Mouse (Mus musculus) monocyte, adult 59 days (primary cell): Measurements from ENCODE around the gene Dennd2a. TPM values are rescaled to one million over a fixed set of nuclear protein-coding genes. Genes with fewer than 3 reads are reported as not detected.

Experiments
- total RNA-seq, 2 experiments: library from RNA; stranded (reverse); gene quantifications; one replicate each; pipeline ENCODE4 v1.2.4; 2023

Gene Dennd2a
- total RNA-seq, result 1 to 10 TPM; 3.7 to 5.0 TPM

GRCm38 (mm10) chr6:39557723-39558261 is at the start of gene Dennd2a:
Dennd2a (minus strand) TSS chr6:39557867.

GRCm38 (mm10) chr6:39592401-39593214 is 34.9 kb upstream of the Dennd2a start, which contains the start of gene Ndufb2:
Ndufb2 (plus strand) TSS chr6:39592574.

GRCm38 (mm10) chr6:39585517-39585916 is 27.9 kb upstream of the Dennd2a start, which contains the start of gene Gm42420:
Gm42420 (plus strand) TSS chr6:39585753.

GRCm38 (mm10) chr6:39573791-39574554 is 16.3 kb upstream of the Dennd2a start, which contains the start of gene Adck2:
Adck2 (plus strand) TSS chr6:39573873.

GRCm38 (mm10) chr6:39419851-39420721 is 137.6 kb downstream of the Dennd2a start, which contains the start of gene Mkrn1:
Mkrn1 (minus strand) TSS chr6:39420462.

Other genes with a start within 250 kb of the Dennd2a start
- gene Slc37a3, start 180.2 kb downstream of the Dennd2a start, total RNA-seq, result 10 to 100 TPM; 34.9 to 39.3 TPM
- 1 to 10 TPM; 8.3 to 8.7 TPM for gene Rab19, start 176.7 kb downstream of the Dennd2a start, total RNA-seq
- gene Mkrn1, start 137.4 kb downstream of the Dennd2a start, total RNA-seq, result 100 to 1,000 TPM; 122 to 132 TPM
- 10 to 100 TPM; 25.6 to 27.5 TPM for gene Adck2, start 16.0 kb upstream of the Dennd2a start, total RNA-seq
- not detected for gene Gm42420, start 27.9 kb upstream of the Dennd2a start, total RNA-seq
- gene Ndufb2, start 34.7 kb upstream of the Dennd2a start, total RNA-seq, result 10 to 100 TPM; 38.7 to 50.0 TPM
- 10 to 100 TPM; 41.9 to 46.5 TPM for gene Braf, start 167.6 kb upstream of the Dennd2a start, total RNA-seq